Mouse (Mus musculus) megakaryocyte, embryonic 14.5 days (primary cell): Measurements from ENCODE around the gene Snrnp48.

Experiments used
- FLI1 ChIP-seq: IDR thresholded peaks from 2 replicates; pipeline ENCODE4 v1.6.1; 2012; ENCODE audit warnings: low read length, inconsistent platforms, mixed read lengths
- GATA1 ChIP-seq: IDR thresholded peaks from 3 replicates; pipeline ENCODE4 v1.6.1; 2012; ENCODE audit warnings: mixed read lengths, low read length, inconsistent platforms, borderline replicate concordance

GRCm38 (mm10) chr13:38234651-38235050 lies 29.9 kb downstream of the Snrnp48 start:
- TF ChIP-seq GATA1 (no peak), FLI1 (no peak)
